9 mouse cellular contexts compared by ENCODE assay signal in genomic region chr14:37068516-37068915, GRCm38 (mm10). TPM values are rescaled to one million over a fixed set of nuclear protein-coding genes. Genes with fewer than 3 reads are reported as not detected.
DNase-seq lines count a peak whose midpoint lies in the region; ATAC-seq lines count a peak whose summit lies in the region.
"Had no signal": no experiment of that assay in that cellular context is flagged by ENCODE, and none has a peak within 500 bp of the region (broad histone marks: within the 10 kb centered on the region; RNA-seq: fewer than 3 reads in every experiment).

No protein-coding gene starts in this region.

- no peaks in the 10 kb centered on the region for H3K27me3 ChIP-seq in forebrain, embryonic 12.5 days
- H3K27me3 ChIP-seq: heart, embryonic 15.5 days had no signal

- peak; percentile 74 for DNase-seq in gastrocnemius, postnatal 10 days
- DNase-seq in gastrocnemius, adult 18-20 months (ENCODE audit: low spot score): no peak
- peak; percentile 59 for DNase-seq in urinary bladder, postnatal 14 days (ENCODE audit: low spot score)
- no peak for DNase-seq in urinary bladder, adult 2 months (ENCODE audit: low spot score)
- peak; percentile 28 for DNase-seq in induced T-regulatory cell, adult 2 months (ENCODE audit: low read depth)
- DNase-seq in left cerebral cortex, adult 9 months (ENCODE audit: low spot score in 2 of 2): no peak

- no peak overlapping the region for H3K4me2 ChIP-seq in forebrain, embryonic 12.5 days
- H3K4me2 ChIP-seq: heart, embryonic 15.5 days had no signal

- peak; percentile 52; the same call in 1 of the 2 replicates for ATAC-seq in megakaryocyte progenitor cell, adult 5-6 weeks (replicated peaks; ENCODE audit: poor library complexity)
- ATAC-seq in forebrain, embryonic 12.5 days (ENCODE audit: low FRiP score): no peak

- no peak overlapping the region for H3K9ac ChIP-seq in forebrain, embryonic 12.5 days
- H3K9ac ChIP-seq: heart, embryonic 15.5 days had no signal

- 19% methylated on average over 9 of the region's 9 CpGs for WGBS in forebrain, embryonic 12.5 days

- no peaks in the 10 kb centered on the region for H3K9me3 ChIP-seq in forebrain, embryonic 12.5 days
- H3K9me3 ChIP-seq: heart, embryonic 15.5 days had no signal

- no peaks in the 10 kb centered on the region for H3K4me1 ChIP-seq in forebrain, embryonic 12.5 days
- H3K4me1 ChIP-seq: heart, embryonic 15.5 days had no signal

- H3K4me3 ChIP-seq in forebrain, embryonic 12.5 days (replicated peaks): no peak overlapping the region
- H3K4me3 ChIP-seq: heart, embryonic 15.5 days had no signal

- no peaks in the 10 kb centered on the region for H3K36me3 ChIP-seq in forebrain, embryonic 12.5 days (replicated peaks)
- H3K36me3 ChIP-seq: heart, embryonic 15.5 days had no signal

- H3K27ac ChIP-seq in forebrain, embryonic 12.5 days: no peak overlapping the region
- H3K27ac ChIP-seq: heart, embryonic 15.5 days had no signal

RNA-seq across cellular contexts. Expression of gene Lrit2, which starts 0.8 kb away (rescaled TPM):
- not detected for total RNA-seq in gastrocnemius, postnatal 10 days (2021)
- total RNA-seq in gastrocnemius, adult 18-20 months (2021): not detected
- polyA plus RNA-seq in urinary bladder, adult 2 months (2012; rRNA removed): not detected in 2 replicates
- total RNA-seq in megakaryocyte progenitor cell, adult 5-6 weeks (2015): not detected in 2 replicates
- total RNA-seq in megakaryocyte progenitor cell, adult 5-6 weeks (2017): not detected in 2 replicates
- not detected in 2 replicates for polyA plus RNA-seq in forebrain, embryonic 12.5 days (2016; fragmentation: Nextera tagmentation; extraction: Ambion mirVana)
- polyA plus RNA-seq: heart, embryonic 15.5 days had no signal

RNA-seq across cellular contexts. Expression of gene Lrit1, which starts 13.9 kb away (rescaled TPM):
- total RNA-seq in gastrocnemius, postnatal 10 days (2021): not detected
- total RNA-seq in gastrocnemius, adult 18-20 months (2021): not detected
- polyA plus RNA-seq in urinary bladder, adult 2 months (2012; rRNA removed): 0.01 TPM in 1 of 2 replicates, not detected in the other
- total RNA-seq in megakaryocyte progenitor cell, adult 5-6 weeks (2015): not detected in 2 replicates
- not detected in 2 replicates for total RNA-seq in megakaryocyte progenitor cell, adult 5-6 weeks (2017)
- polyA plus RNA-seq in forebrain, embryonic 12.5 days (2016; fragmentation: Nextera tagmentation; extraction: Ambion mirVana): not detected in 2 replicates
- polyA plus RNA-seq: heart, embryonic 15.5 days had no signal

RNA-seq across cellular contexts. Expression of gene Rgr, which starts 19.8 kb away (rescaled TPM):
- under 1 TPM; 0.59 to 0.86 TPM for total RNA-seq in gastrocnemius, postnatal 10 days (2021)
- total RNA-seq in gastrocnemius, adult 18-20 months (2021): not detected
- polyA plus RNA-seq in urinary bladder, adult 2 months (2012; rRNA removed): not detected in 2 replicates
- total RNA-seq in megakaryocyte progenitor cell, adult 5-6 weeks (2015): not detected in 2 replicates
- not detected in 2 replicates for total RNA-seq in megakaryocyte progenitor cell, adult 5-6 weeks (2017)
- polyA plus RNA-seq in forebrain, embryonic 12.5 days (2016; fragmentation: Nextera tagmentation; extraction: Ambion mirVana): not detected in 2 replicates
- polyA plus RNA-seq: heart, embryonic 15.5 days had no signal

RNA-seq across cellular contexts. Expression of gene Cdhr1, which starts 29.6 kb away (rescaled TPM):
- total RNA-seq in gastrocnemius, postnatal 10 days (2021): under 1 TPM; 0.05 to 0.07 TPM
- total RNA-seq in gastrocnemius, adult 18-20 months (2021): not detected
- 0.03 and 0.04 TPM in 2 replicates for polyA plus RNA-seq in urinary bladder, adult 2 months (2012; rRNA removed)
- not detected in 2 replicates for total RNA-seq in megakaryocyte progenitor cell, adult 5-6 weeks (2015)
- not detected in 2 replicates for total RNA-seq in megakaryocyte progenitor cell, adult 5-6 weeks (2017)
- polyA plus RNA-seq in forebrain, embryonic 12.5 days (2016; fragmentation: Nextera tagmentation; extraction: Ambion mirVana): 0.96 and 1.1 TPM in 2 replicates

RNA-seq across cellular contexts. Expression of gene 2610528A11Rik, which starts 45.3 kb away (rescaled TPM):
- 1 to 10 TPM in 1 of 2 experiments, under 1 TPM in 1; 0.85 to 1.1 TPM for total RNA-seq in gastrocnemius, postnatal 10 days (2021)
- total RNA-seq in gastrocnemius, adult 18-20 months (2021): 1 to 10 TPM in 1 of 2 experiments, under 1 TPM in 1; 0.34 to 1.0 TPM
- polyA plus RNA-seq in urinary bladder, adult 2 months (2012; rRNA removed): 0.23 and 0.29 TPM in 2 replicates
- 1.7 and 2.1 TPM in 2 replicates for total RNA-seq in megakaryocyte progenitor cell, adult 5-6 weeks (2015)
- total RNA-seq in megakaryocyte progenitor cell, adult 5-6 weeks (2017): 1.5 TPM in 1 of 2 replicates, not detected in the other
- polyA plus RNA-seq in forebrain, embryonic 12.5 days (2016; fragmentation: Nextera tagmentation; extraction: Ambion mirVana): not detected in 2 replicates

Comparison
In these comparisons a context has a peak if more than half of its experiments do, and no peak if none do; other contexts are left out.
1. DNase-seq: peak in gastrocnemius, postnatal 10 days (single experiment), urinary bladder, postnatal 14 days (single experiment) and induced T-regulatory cell, adult 2 months (single experiment); none in gastrocnemius, adult 18-20 months (single experiment), urinary bladder, adult 2 months (single experiment) and left cerebral cortex, adult 9 months (0 of 2).